Mouse (Mus musculus) midbrain, embryonic 14.5 days (tissue): ENCODE measurements around the gene Pdzd2. TPM values are rescaled to one million over a fixed set of nuclear protein-coding genes. Genes with fewer than 3 reads are reported as not detected.
A peak's percentile ranks its signal among the peaks of the same experiment; 100 is the strongest.

Experiments used
- ATAC-seq: fragments of 200-750 bp; cut with Nextera tagmentation; 2 replicates; pipeline ENCODE4 v1.8.0; 2017; ENCODE audit warnings: moderate number of reproducible peaks, moderate library complexity; ENCODE audit not compliant: low FRiP score, low TSS enrichment
- DNase-seq: peaks from one replicate; pipeline ENCODE4 v3.0.0-alpha.2; 2015
- H3K27ac ChIP-seq: fragments of 300-500 bp; sonication (generic); replicated peaks from 2 replicates; pipeline ENCODE4 v1.5.1; 2014; ENCODE audit warnings: mild to moderate bottlenecking, low read depth, low read length, moderate library complexity
- H3K27me3 ChIP-seq: fragments of 300-500 bp; sonication (generic); 2 replicates; pipeline ENCODE4 v1.6.1; 2014; ENCODE audit warnings: low read length, control low read depth, mixed read lengths; ENCODE audit not compliant: control insufficient read depth, insufficient read depth
- H3K36me3 ChIP-seq: fragments of 300-500 bp; sonication (generic); 2 replicates; pipeline ENCODE4 v1.6.1; 2014; ENCODE audit warnings: low read length, control low read depth; ENCODE audit not compliant: control insufficient read depth, insufficient read depth
- H3K4me1 ChIP-seq: fragments of 300-500 bp; sonication (generic); 2 replicates; pipeline ENCODE4 v1.6.1; 2014; ENCODE audit warnings: mild to moderate bottlenecking, antibody characterized with exemption, low read length, control low read depth; ENCODE audit not compliant: control insufficient read depth, insufficient read depth
- H3K4me2 ChIP-seq: fragments of 300-500 bp; sonication (generic); 2 replicates; pipeline ENCODE4 v1.6.1; 2014; ENCODE audit warnings: mild to moderate bottlenecking, low read length, moderate library complexity
- H3K4me3 ChIP-seq: fragments of 300-500 bp; sonication (generic); replicated peaks from 2 replicates; pipeline ENCODE4 v1.5.1; 2014; ENCODE audit warnings: low read depth, low read length
- H3K9ac ChIP-seq: fragments of 300-500 bp; sonication (generic); replicated peaks from 2 replicates; pipeline ENCODE4 v1.6.1; 2014; ENCODE audit warnings: mild to moderate bottlenecking, low read length, moderate library complexity
- H3K9me3 ChIP-seq: fragments of 300-500 bp; sonication (generic); 2 replicates; pipeline ENCODE4 v1.6.1; 2016; ENCODE audit warnings: low read length, control low read depth, mixed read lengths; ENCODE audit not compliant: control insufficient read depth
- WGBS: fragments of 180-500 bp; shearing (Covaris S2); extraction: QIAGEN DNeasy Blood & Tissue Kit; methylation state at CpG from one replicate; pipeline ENCODE4 v1.1.7; 2014; 5-methylcytosine and 5-hydroxymethylcytosine counted together
- polyA plus RNA-seq: library from polyadenylated mRNA; unstranded; fragments of >200 nt; fragmentation: Nextera tagmentation; extraction: Ambion mirVana; gene quantifications from 2 replicates; pipeline ENCODE4 v1.2.1, GENCODE M21; 2014

Gene Pdzd2
- polyA plus RNA-seq, 1 experiment from 2014 or later = 11.2 TPM

DNA sequence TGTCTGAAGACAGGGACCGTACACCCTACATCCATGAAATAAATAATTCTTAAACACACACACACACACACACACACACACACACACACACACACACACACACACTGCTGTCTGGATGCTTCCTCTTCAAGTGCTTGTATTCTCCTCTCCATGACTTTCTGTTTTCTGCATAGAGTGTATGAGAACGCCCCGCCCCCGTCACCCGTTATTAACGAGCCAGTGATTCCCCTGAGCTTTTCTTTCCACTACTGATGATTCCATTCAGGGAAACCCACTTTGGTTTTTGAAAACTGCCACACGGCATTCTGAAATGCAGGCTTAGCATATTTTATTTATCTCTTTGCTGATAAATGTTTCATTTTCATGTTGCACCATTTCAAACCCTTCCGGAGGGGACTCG lies 219.4 kb downstream of the Pdzd2 start:
- Histone ChIP-seq H3K27me3 (no peaks in the 10 kb centered on the region), H3K9me3 (no peaks in the 10 kb centered on the region), H3K27ac (no peak overlapping the region), H3K4me3 (no peak overlapping the region), H3K9ac (no peak overlapping the region), H3K4me2 (no peak overlapping the region), H3K36me3 (no peaks in the 10 kb centered on the region), H3K4me1 (peaks cover 7% of the 10 kb centered on the region; the same call in 1 of the 2 replicates)
- DNase-seq = peak; percentile 59
- WGBS = 69% methylated on average over 9 of the region's 9 CpGs
- ATAC-seq = no peak

DNA sequence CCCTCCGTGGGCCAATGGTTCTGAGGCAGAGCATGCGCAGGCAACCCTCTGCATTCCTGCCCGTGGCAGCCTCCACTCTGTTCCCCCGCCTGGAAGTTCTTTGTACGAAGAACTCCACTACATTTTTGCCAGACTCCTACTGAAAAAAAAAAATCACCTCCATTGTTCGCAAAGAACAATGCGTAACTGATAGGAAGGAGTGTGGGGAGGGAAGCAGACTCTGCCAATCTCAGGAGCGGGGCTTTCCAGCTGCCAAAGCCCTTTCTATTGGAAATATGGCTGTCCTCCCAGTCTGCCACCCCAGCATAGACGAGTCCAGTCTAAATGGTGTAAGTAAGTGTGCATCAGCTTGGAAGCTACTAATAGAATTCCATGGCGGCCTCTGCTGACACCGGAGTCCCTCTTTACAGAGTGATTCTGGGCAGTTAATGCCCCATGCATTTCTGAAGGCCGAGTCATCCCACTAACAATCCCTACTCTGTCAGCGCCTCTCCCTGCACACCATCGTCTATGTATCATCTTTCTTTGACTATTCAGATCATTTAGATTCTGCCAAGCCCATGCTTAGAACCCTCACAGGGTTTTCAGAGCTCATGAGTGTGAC lies 221.3 kb downstream of the Pdzd2 start:
- Histone ChIP-seq H3K27ac (no peak overlapping the region), H3K9ac (no peak overlapping the region), H3K9me3 (no peaks in the 10 kb centered on the region), H3K4me1 (peaks cover 7% of the 10 kb centered on the region; the same call in 1 of the 2 replicates), H3K4me3 (no peak overlapping the region), H3K4me2 (no peak overlapping the region), H3K36me3 (no peaks in the 10 kb centered on the region), H3K27me3 (no peaks in the 10 kb centered on the region)
- WGBS = 43% methylated on average over 14 of the region's 14 CpGs
- ATAC-seq = no peak
- DNase-seq = no peak

DNA sequence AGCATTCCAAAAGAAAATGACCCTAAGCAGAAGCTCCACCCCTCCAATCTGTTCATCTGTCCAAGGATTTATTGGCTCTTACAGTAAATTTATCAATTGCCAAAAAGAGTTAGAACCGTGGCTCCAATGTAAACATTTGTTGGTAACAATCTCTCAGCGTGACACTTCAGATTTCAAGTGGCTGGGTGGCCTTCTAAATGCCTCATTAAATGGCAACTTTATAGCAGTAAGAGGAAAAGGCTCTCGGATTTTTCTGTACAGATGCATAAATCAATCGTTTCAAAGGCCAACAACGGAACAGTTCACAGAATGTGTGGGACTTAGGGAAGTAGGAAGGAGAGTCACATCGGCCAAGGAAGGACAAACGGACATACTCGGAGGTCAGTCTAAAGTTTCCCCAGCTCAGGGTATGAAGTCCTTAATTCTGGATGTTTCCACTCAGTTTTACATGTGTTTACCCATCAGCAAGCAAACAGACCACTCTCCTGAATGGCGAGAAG lies 222.4 kb downstream of the Pdzd2 start:
- no peak for DNase-seq
- no peak overlapping the region for H3K4me2 ChIP-seq
- WGBS = 90% methylated on average over 9 of the region's 9 CpGs
- H3K27ac ChIP-seq = no peak overlapping the region
- H3K9me3 ChIP-seq = no peaks in the 10 kb centered on the region
- H3K9ac ChIP-seq = no peak overlapping the region
- H3K36me3 ChIP-seq = no peaks in the 10 kb centered on the region
- H3K4me3 ChIP-seq = no peak overlapping the region
- H3K4me1 ChIP-seq = peaks cover 7% of the 10 kb centered on the region; the same call in 1 of the 2 replicates
- ATAC-seq = no peak
- no peaks in the 10 kb centered on the region for H3K27me3 ChIP-seq

DNA sequence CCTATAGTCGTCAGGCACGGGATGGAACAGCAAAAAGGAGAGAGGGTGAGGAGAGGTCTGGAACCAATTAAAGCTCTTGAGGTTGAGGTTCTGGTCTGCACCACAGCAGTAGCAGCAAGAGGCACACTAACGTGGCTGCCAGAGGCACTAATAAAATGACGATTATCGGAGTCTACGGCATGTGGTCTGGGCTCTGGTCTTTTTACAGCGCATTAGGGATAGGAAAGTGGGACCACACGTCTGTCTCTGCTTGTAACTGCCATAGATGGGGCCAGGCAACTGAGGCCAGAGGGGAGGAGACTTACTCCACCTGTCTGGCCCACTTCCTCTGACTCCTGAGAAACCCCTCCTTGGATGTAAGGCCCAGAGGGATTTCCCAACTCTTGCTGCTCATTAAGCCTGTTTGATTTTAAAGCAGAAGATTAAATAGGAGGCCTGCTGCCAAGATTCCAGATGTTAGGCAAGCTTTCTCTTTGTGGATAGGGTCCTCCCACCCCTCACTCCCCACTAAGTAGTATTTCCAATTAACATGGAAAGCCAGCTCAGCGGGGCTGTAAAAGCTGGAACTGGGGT lies 224.4 kb downstream of the Pdzd2 start:
- WGBS = 68% methylated on average over 9 of the region's 9 CpGs
- no peak overlapping the region for H3K4me3 ChIP-seq
- ATAC-seq = no peak

DNA sequence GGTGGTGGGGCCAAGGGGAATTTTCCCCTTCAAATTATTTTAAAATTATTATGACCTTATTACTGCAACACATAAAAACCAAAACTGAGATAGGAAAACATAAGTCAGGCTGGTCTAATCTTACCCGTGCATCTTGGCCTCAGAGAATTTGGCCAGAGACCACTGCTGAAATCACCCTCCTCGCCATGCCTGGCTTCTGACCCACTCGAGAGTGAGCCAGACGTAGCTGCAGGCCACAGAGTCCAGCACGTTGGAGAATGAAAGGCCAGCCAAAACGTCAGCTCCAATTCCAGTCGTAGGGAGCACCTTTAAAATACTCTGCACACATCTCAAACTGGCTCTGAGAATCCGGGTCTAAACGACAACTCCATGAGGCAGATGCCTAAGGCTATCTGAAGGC lies 226.2 kb downstream of the Pdzd2 start:
- Histone ChIP-seq H3K9ac (no peak overlapping the region), H3K4me2 (no peak overlapping the region), H3K9me3 (no peaks in the 10 kb centered on the region), H3K36me3 (no peaks in the 10 kb centered on the region), H3K4me3 (no peak overlapping the region), H3K4me1 (0 out of 2 replicates have a peak, but pooled peaks cover 3% of the 10 kb centered on the region), H3K27ac (no peak overlapping the region), H3K27me3 (no peaks in the 10 kb centered on the region)
- 81% methylated on average over 9 of the region's 9 CpGs for WGBS
- DNase-seq (no peak), ATAC-seq (no peak)

More for the DNA sequence above, 224.4 kb downstream of the Pdzd2 start:
- no peaks in the 10 kb centered on the region for H3K27me3 ChIP-seq
- H3K9ac ChIP-seq = no peak overlapping the region
- no peak overlapping the region for H3K4me2 ChIP-seq
- no peak overlapping the region for H3K27ac ChIP-seq
- no peaks in the 10 kb centered on the region for H3K36me3 ChIP-seq
- peak; percentile 38 for DNase-seq
- H3K9me3 ChIP-seq = no peaks in the 10 kb centered on the region
- H3K4me1 ChIP-seq = 0 out of 2 replicates have a peak, but pooled peaks cover 4% of the 10 kb centered on the region

DNA sequence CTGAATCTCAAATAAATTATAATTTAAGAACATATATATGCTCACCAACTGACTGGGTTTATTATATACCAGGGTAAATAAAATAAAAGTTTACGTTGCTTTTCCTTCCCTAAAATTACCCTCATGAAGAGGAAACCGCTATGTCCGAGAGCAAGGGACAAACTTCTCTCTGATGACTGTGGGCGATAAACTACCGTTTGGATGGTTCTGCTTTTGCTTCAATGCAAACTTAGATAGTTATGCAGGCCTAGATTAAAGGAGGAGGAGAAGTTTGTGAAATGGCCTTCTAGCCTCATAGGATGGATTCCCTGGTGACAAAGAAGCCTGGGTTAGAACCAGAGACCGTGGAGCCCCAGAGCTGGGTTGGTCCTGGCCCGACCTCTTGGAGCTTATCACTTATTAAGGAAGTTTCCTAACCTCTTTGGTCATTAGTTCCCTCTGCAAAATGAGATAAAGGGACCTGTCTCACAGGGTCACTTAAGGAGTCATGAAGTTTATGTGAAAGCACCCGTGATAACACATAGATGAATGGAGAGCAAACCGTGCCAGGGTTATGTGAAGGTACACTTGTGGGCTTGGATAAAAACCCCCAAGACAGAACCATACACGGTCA lies 230.9 kb downstream of the Pdzd2 start:
- H3K27me3 ChIP-seq = no peaks in the 10 kb centered on the region
- DNase-seq (no peak), ATAC-seq (no peak)
- peaks cover 19% of the 10 kb centered on the region for H3K4me1 ChIP-seq
- no peak overlapping the region for H3K4me2 ChIP-seq
- no peak overlapping the region for H3K27ac ChIP-seq
- H3K4me3 ChIP-seq = no peak overlapping the region
- no peak overlapping the region for H3K9ac ChIP-seq
- 94% methylated on average over 10 of the region's 10 CpGs for WGBS
- H3K9me3 ChIP-seq = no peaks in the 10 kb centered on the region
- H3K36me3 ChIP-seq = no peaks in the 10 kb centered on the region

DNA sequence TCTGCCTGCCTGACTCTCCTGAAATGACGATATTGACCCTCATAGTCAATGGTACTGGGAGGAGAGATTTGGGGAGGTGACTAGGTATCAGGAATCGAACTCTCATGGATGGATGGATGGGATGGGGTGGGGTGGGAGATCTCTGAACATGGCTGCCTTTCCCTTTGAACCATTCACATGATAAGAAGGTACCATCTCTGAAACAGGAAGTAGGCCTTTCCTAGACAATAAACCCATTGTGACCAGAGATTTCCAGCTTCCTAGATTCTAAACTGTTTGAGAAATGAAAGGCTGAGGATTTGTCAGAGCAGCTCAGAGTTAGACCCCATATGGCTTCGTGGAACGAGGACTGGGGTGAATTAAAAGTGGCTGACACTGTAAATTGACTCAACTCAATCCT lies 232.2 kb downstream of the Pdzd2 start:
- 72% methylated on average over 4 of the region's 4 CpGs for WGBS
- no peaks in the 10 kb centered on the region for H3K9me3 ChIP-seq
- H3K27ac ChIP-seq = no peak overlapping the region
- H3K27me3 ChIP-seq = no peaks in the 10 kb centered on the region
- H3K4me2 ChIP-seq = no peak overlapping the region
- DNase-seq (no peak), ATAC-seq (no peak)
- H3K4me3 ChIP-seq = no peak overlapping the region
- H3K4me1 ChIP-seq = peaks cover 21% of the 10 kb centered on the region
- H3K9ac ChIP-seq = no peak overlapping the region
- no peaks in the 10 kb centered on the region for H3K36me3 ChIP-seq

DNA sequence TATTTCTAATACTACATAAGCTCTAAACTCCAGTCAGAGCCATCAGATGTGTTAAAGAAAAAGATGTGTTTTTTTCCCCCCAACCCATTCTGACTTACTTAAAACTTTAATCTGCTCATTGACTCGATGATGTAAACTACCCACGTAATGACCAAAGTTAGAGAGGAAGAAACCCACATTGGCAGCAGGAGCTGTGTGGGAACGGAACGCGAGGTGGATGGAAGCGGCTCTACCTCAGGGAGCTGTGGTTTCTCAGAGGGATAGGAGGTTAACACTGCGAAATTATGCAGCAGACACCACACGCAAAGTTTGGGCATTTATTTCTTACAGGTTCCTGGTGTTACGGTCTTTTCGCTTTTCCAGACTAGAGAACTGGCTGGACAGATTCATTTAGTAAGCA lies 233.2 kb downstream of the Pdzd2 start:
- H3K4me3 ChIP-seq = no peak overlapping the region
- no peaks in the 10 kb centered on the region for H3K27me3 ChIP-seq
- H3K9ac ChIP-seq = no peak overlapping the region
- H3K4me2 ChIP-seq = peak overlapping the region; percentile 18; the same call in 1 of the 2 replicates
- WGBS = 53% methylated on average over 10 of the region's 10 CpGs
- ATAC-seq (0 out of 2 replicates have a peak, but pooled peaks have one; percentile 8), DNase-seq (peak; percentile 39)
- H3K27ac ChIP-seq = peak overlapping the region; percentile 6; the same call in 1 of the 2 replicates
- no peaks in the 10 kb centered on the region for H3K36me3 ChIP-seq
- H3K9me3 ChIP-seq = no peaks in the 10 kb centered on the region
- H3K4me1 ChIP-seq = peaks cover 28% of the 10 kb centered on the region
